Comparison of ENCODE assay signal across 9 mouse cellular contexts in genomic region chr1:133302540-133302939, GRCm38 (mm10). TPM values are rescaled to one million over a fixed set of nuclear protein-coding genes. Genes with fewer than 3 reads are reported as not detected.
DNase-seq lines count a peak whose midpoint lies in the region; ATAC-seq lines count a peak whose summit lies in the region.
"Had no signal": no experiment of that assay in that cellular context is flagged by ENCODE, and none has a peak within 500 bp of the region (broad histone marks: within the 10 kb centered on the region; RNA-seq: fewer than 3 reads in every experiment).

No protein-coding gene starts in this region.

- peak overlapping the region; percentile 21 for H3K27ac ChIP-seq in midbrain, embryonic 13.5 days
- no peak overlapping the region for H3K27ac ChIP-seq in midbrain, embryonic 11.5 days (ENCODE audit: low read depth, low read length)
- H3K27ac ChIP-seq in heart, embryonic 16.5 days (ENCODE audit: low read length): peak overlapping the region; percentile 85
- H3K27ac ChIP-seq in lung, embryonic 16.5 days (ENCODE audit: low read length): peak overlapping the region; percentile 74

- WGBS in midbrain, embryonic 13.5 days: 38% methylated on average over 3 of the region's 3 CpGs
- 73% methylated on average over 3 of the region's 3 CpGs for WGBS in midbrain, embryonic 11.5 days
- 15% methylated on average over 3 of the region's 3 CpGs for WGBS in heart, embryonic 16.5 days
- 12% methylated on average over 3 of the region's 3 CpGs for WGBS in lung, embryonic 16.5 days

- peaks cover 27% of the 10 kb centered on the region for H3K4me1 ChIP-seq in midbrain, embryonic 13.5 days (replicated peaks)
- no peaks in the 10 kb centered on the region for H3K4me1 ChIP-seq in midbrain, embryonic 11.5 days (ENCODE audit: control insufficient read depth, insufficient read depth, low read length)
- H3K4me1 ChIP-seq in heart, embryonic 16.5 days (ENCODE audit: control insufficient read depth, insufficient read depth, low read length): peaks cover 21% of the 10 kb centered on the region
- H3K4me1 ChIP-seq in lung, embryonic 16.5 days (replicated peaks; ENCODE audit: control insufficient read depth, insufficient read depth, low read length): peaks cover 22% of the 10 kb centered on the region

- H3K36me3 ChIP-seq in midbrain, embryonic 13.5 days: peaks cover 39% of the 10 kb centered on the region
- H3K36me3 ChIP-seq in midbrain, embryonic 11.5 days (ENCODE audit: control insufficient read depth, insufficient read depth, low read length): 0 out of 2 replicates have a peak, but pooled peaks cover 4% of the 10 kb centered on the region
- H3K36me3 ChIP-seq in heart, embryonic 16.5 days (ENCODE audit: control insufficient read depth, insufficient read depth): peaks cover 10% of the 10 kb centered on the region; the same call in 1 of the 2 replicates
- no peaks in the 10 kb centered on the region for H3K36me3 ChIP-seq in lung, embryonic 16.5 days (ENCODE audit: control insufficient read depth, insufficient read depth, low read length)

- ATAC-seq in midbrain, embryonic 13.5 days: no peak
- ATAC-seq in midbrain, embryonic 11.5 days (ENCODE audit: low FRiP score): no peak
- peak; percentile 79 for ATAC-seq in heart, embryonic 16.5 days (replicated peaks; ENCODE audit: extremely low read depth, insufficient read depth, low FRiP score)
- ATAC-seq in lung, embryonic 16.5 days (ENCODE audit: low read depth): peak; percentile 92
- no peak for ATAC-seq in CD4-positive, CD25-positive, alpha-beta regulatory T cell, adult 4 months

- H3K27me3 ChIP-seq in midbrain, embryonic 13.5 days: no peaks in the 10 kb centered on the region
- no peaks in the 10 kb centered on the region for H3K27me3 ChIP-seq in midbrain, embryonic 11.5 days (ENCODE audit: control insufficient read depth, insufficient read depth, low read length)
- no peaks in the 10 kb centered on the region for H3K27me3 ChIP-seq in heart, embryonic 16.5 days (ENCODE audit: control insufficient read depth, insufficient read depth, low read length)
- H3K27me3 ChIP-seq in lung, embryonic 16.5 days (ENCODE audit: control insufficient read depth, insufficient read depth, low read depth, low read length): no peaks in the 10 kb centered on the region

- H3K4me2 ChIP-seq in midbrain, embryonic 13.5 days (replicated peaks): no peak overlapping the region
- no peak overlapping the region for H3K4me2 ChIP-seq in midbrain, embryonic 11.5 days
- no peak overlapping the region for H3K4me2 ChIP-seq in heart, embryonic 16.5 days (ENCODE audit: low read depth, low read length)
- H3K4me2 ChIP-seq in lung, embryonic 16.5 days (ENCODE audit: low read depth, low read length): no peak overlapping the region

- no peak for DNase-seq in midbrain, embryonic 11.5 days (ENCODE audit: low spot score, missing footprints)
- peak; percentile 32 for DNase-seq in cerebellum, adult 11-12 months
- DNase-seq in frontal cortex, postnatal 25 days (ENCODE audit: low spot score in 2 of 2): no peak
- DNase-seq in spleen, adult 18-20 months: no peak

- no peak overlapping the region for H3K4me3 ChIP-seq in midbrain, embryonic 13.5 days (replicated peaks)
- no peak overlapping the region for H3K4me3 ChIP-seq in midbrain, embryonic 11.5 days (ENCODE audit: low read depth, low read length)
- no peak overlapping the region for H3K4me3 ChIP-seq in heart, embryonic 16.5 days (ENCODE audit: low read length)
- no peak overlapping the region for H3K4me3 ChIP-seq in lung, embryonic 16.5 days (ENCODE audit: low read length)

- no peak overlapping the region for H3K9ac ChIP-seq in midbrain, embryonic 13.5 days (replicated peaks)
- no peak overlapping the region for H3K9ac ChIP-seq in midbrain, embryonic 11.5 days (ENCODE audit: low read length)
- peak overlapping the region; percentile 18; the same call in 1 of the 2 replicates for H3K9ac ChIP-seq in heart, embryonic 16.5 days (ENCODE audit: low read length)
- H3K9ac ChIP-seq in lung, embryonic 16.5 days (ENCODE audit: low read length): no peak overlapping the region; the same call in 1 of the 2 replicates

- no peaks in the 10 kb centered on the region for H3K9me3 ChIP-seq in midbrain, embryonic 13.5 days
- no peaks in the 10 kb centered on the region for H3K9me3 ChIP-seq in midbrain, embryonic 11.5 days (ENCODE audit: control insufficient read depth, low read length)
- H3K9me3 ChIP-seq in heart, embryonic 16.5 days (replicated peaks; ENCODE audit: control insufficient read depth, low read length): no peaks in the 10 kb centered on the region
- H3K9me3 ChIP-seq in lung, embryonic 16.5 days (ENCODE audit: control insufficient read depth, low read length): no peaks in the 10 kb centered on the region

RNA-seq across cellular contexts. Expression of gene Golt1a, which starts 7.1 kb away (rescaled TPM):
- polyA plus RNA-seq in midbrain, embryonic 13.5 days (2015; fragmentation: Nextera tagmentation; extraction: Ambion mirVana): not detected in 2 replicates
- polyA plus RNA-seq in midbrain, embryonic 11.5 days (2014; fragmentation: Nextera tagmentation; extraction: Ambion mirVana): not detected in 2 replicates
- polyA plus RNA-seq in heart, embryonic 16.5 days (2015; fragmentation: Nextera tagmentation; extraction: Ambion mirVana): 0.17 TPM in 1 of 2 replicates, not detected in the other
- polyA plus RNA-seq in lung, embryonic 16.5 days (2015; fragmentation: Nextera tagmentation; extraction: Ambion mirVana): 0.11 and 0.21 TPM in 2 replicates
- polyA plus RNA-seq in CD4-positive, CD25-positive, alpha-beta regulatory T cell, adult 4 months (2017; shearing (Covaris generic)): not detected
- polyA plus RNA-seq: neural tube, embryonic 11.5 days had no signal

RNA-seq across cellular contexts. Expression of gene Kiss1, which starts 19.1 kb away (rescaled TPM):
- not detected in 2 replicates for polyA plus RNA-seq in midbrain, embryonic 13.5 days (2015; fragmentation: Nextera tagmentation; extraction: Ambion mirVana)
- not detected in 2 replicates for polyA plus RNA-seq in midbrain, embryonic 11.5 days (2014; fragmentation: Nextera tagmentation; extraction: Ambion mirVana)
- not detected in 2 replicates for polyA plus RNA-seq in heart, embryonic 16.5 days (2015; fragmentation: Nextera tagmentation; extraction: Ambion mirVana)
- polyA plus RNA-seq in lung, embryonic 16.5 days (2015; fragmentation: Nextera tagmentation; extraction: Ambion mirVana): 8.0 and 9.9 TPM in 2 replicates
- not detected for polyA plus RNA-seq in CD4-positive, CD25-positive, alpha-beta regulatory T cell, adult 4 months (2017; shearing (Covaris generic))
- polyA plus RNA-seq: neural tube, embryonic 11.5 days had no signal

RNA-seq across cellular contexts. Expression of gene Ren1, which starts 47.8 kb away (rescaled TPM):
- not detected in 2 replicates for polyA plus RNA-seq in midbrain, embryonic 13.5 days (2015; fragmentation: Nextera tagmentation; extraction: Ambion mirVana)
- not detected in 2 replicates for polyA plus RNA-seq in midbrain, embryonic 11.5 days (2014; fragmentation: Nextera tagmentation; extraction: Ambion mirVana)
- polyA plus RNA-seq in heart, embryonic 16.5 days (2015; fragmentation: Nextera tagmentation; extraction: Ambion mirVana): 0.75 and 1.2 TPM in 2 replicates
- polyA plus RNA-seq in lung, embryonic 16.5 days (2015; fragmentation: Nextera tagmentation; extraction: Ambion mirVana): 0.78 and 1.3 TPM in 2 replicates
- polyA plus RNA-seq in CD4-positive, CD25-positive, alpha-beta regulatory T cell, adult 4 months (2017; shearing (Covaris generic)): not detected
- polyA plus RNA-seq: neural tube, embryonic 11.5 days had no signal

Comparison
In these comparisons a context has a peak if more than half of its experiments do, and no peak if none do; other contexts are left out.
1. ATAC-seq: peak in heart, embryonic 16.5 days (single experiment) and lung, embryonic 16.5 days (single experiment); none in midbrain, embryonic 13.5 days (single experiment), midbrain, embryonic 11.5 days (single experiment) and CD4-positive, CD25-positive, alpha-beta regulatory T cell, adult 4 months (single experiment).